Mouse (Mus musculus): Measurements from ENCODE around the gene Olfr1217. TPM values are rescaled to one million over a fixed set of nuclear protein-coding genes. Genes with fewer than 3 reads are reported as not detected.
"Not testable (repeated sequence)": the region's sequence is repeated elsewhere in the genome, so short reads cannot be mapped to it uniquely, and the experiment has no call there.

Gene Olfr1217
- polyA plus RNA-seq (2016; fragmentation: Nextera tagmentation; extraction: Ambion mirVana) = not detected in 2 replicates

DNA sequence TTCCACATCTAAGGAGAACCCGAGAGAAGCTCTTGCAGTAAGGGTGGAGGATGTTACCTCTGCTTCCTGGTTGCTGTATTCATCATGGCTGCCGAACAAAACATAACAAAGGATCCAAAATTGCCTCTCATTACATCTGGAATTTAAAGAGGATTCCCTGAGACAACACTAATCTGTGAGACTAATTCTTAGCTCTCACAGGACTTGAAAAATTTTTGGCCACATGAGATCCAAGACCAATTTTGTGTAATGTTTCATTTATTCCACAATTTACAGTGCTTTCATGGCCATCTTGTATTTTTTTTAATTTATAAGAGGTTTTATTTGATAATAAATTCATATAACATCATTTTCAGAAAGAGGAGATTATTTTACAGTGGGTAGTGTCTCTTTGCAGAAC, at the start of gene Olfr1217:
Gene Olfr1217 (minus strand): TSS at position 101 of the 400 bp plus-strand sequence.
- no peaks in the 10 kb centered on the region for H3K9me3 ChIP-seq
- H3K4me1 ChIP-seq (replicated peaks) = no peaks in the 10 kb centered on the region
- H3K27ac ChIP-seq = no peak within 1 kb of the TSS
- WGBS = 79% methylated on average over 2 of the region's 2 CpGs
- H3K9ac ChIP-seq (replicated peaks) = no peak within 1 kb of the TSS
- no peaks in the 10 kb centered on the region for H3K27me3 ChIP-seq
- H3K4me3 ChIP-seq (replicated peaks) = no peak within 1 kb of the TSS
- no peak for ATAC-seq (ENCODE audit: insufficient number of reproducible peaks, insufficient read depth, low FRiP score, low TSS enrichment, low read depth)
- H3K36me3 ChIP-seq = no peaks in the 10 kb centered on the region
- H3K4me2 ChIP-seq = no peak within 1 kb of the TSS

GRCm38 (mm10) chr2:89081487-89081886, 49.6 kb upstream of the Olfr1217 start:
- ATAC-seq (ENCODE audit: insufficient number of reproducible peaks, insufficient read depth, low FRiP score, low TSS enrichment, low read depth) = no peak
- no peak overlapping the region for H3K4me2 ChIP-seq
- H3K36me3 ChIP-seq = no peaks in the 10 kb centered on the region
- no peaks in the 10 kb centered on the region for H3K27me3 ChIP-seq
- H3K27ac ChIP-seq = no peak overlapping the region
- H3K4me3 ChIP-seq (replicated peaks) = no peak overlapping the region
- no peaks in the 10 kb centered on the region for H3K9me3 ChIP-seq
- no peaks in the 10 kb centered on the region for H3K4me1 ChIP-seq (replicated peaks)
- H3K9ac ChIP-seq (replicated peaks) = no peak overlapping the region

- no peak within 1 kb of the TSS for H3K27ac ChIP-seq
- no peak within 1 kb of the TSS for H3K4me2 ChIP-seq
- no peaks in the 10 kb centered on the region for H3K4me1 ChIP-seq (replicated peaks)
- no peaks in the 10 kb centered on the region for H3K27me3 ChIP-seq
- no peaks in the 10 kb centered on the region for H3K36me3 ChIP-seq
- ATAC-seq (ENCODE audit: insufficient number of reproducible peaks, insufficient read depth, low FRiP score, low TSS enrichment, low read depth) = no peak
- no peak within 1 kb of the TSS for H3K9ac ChIP-seq (replicated peaks)
- H3K4me3 ChIP-seq (replicated peaks) = no peak within 1 kb of the TSS
- H3K9me3 ChIP-seq = no peaks in the 10 kb centered on the region
Observed at GRCm38 (mm10) chr2:89061087-89061486, 29.2 kb upstream of the Olfr1217 start, which contains the start of gene Olfr1218. Gene Olfr1218, minus strand, starts transcription at chr2:89061187.

DNA sequence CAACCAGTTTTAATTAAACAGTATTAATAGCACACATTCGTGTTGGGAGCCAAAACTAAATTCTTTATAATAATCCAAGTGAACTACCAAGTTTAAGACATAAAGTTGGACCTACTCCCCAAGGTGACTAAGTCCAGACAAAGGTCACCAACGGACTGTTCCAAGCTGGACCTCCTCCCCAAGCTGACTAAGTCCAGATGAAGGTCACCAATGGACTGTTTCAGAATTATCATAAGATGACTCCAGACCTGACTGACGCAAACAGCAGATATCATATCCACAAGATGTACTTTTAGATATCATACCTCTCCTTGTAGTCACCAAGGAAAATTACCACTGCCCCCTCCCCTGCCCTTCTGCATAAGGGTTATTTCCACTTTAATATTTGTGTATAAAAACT, 10.4 kb downstream of the Olfr1217 start:
- not testable (repeated sequence) for H3K27me3 ChIP-seq; ATAC-seq (ENCODE audit: insufficient number of reproducible peaks, insufficient read depth, low FRiP score, low TSS enrichment, low read depth); H3K4me1 ChIP-seq (replicated peaks); H3K36me3 ChIP-seq; H3K9me3 ChIP-seq; H3K9ac ChIP-seq (replicated peaks); H3K4me2 ChIP-seq; H3K27ac ChIP-seq; H3K4me3 ChIP-seq (replicated peaks)
- WGBS = 75% methylated on average over 3 of the region's 3 CpGs

DNA sequence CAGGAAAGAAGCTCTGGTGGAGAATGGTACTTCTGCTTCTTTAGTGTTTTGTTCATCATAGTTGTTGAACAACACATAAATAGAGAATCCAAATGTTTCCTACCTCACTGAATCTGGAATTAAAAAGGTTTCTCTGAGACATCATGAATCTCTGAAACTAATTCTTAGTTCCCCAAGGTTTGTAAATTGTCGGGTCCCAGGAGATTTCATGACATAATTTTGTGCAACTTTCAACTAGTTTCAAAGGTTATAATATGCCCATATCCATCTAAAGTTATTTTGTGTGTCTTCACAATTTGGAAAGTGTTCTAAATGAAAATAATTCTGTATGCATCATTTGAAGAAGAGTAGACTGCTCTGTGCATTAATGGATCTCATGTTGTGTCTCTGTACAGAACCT, 13.6 kb downstream of the Olfr1217 start, which contains the start of gene Olfr1216:
Gene Olfr1216 (minus strand): TSS at position 101 of the 400 bp plus-strand sequence.
- no peaks in the 10 kb centered on the region for H3K4me1 ChIP-seq (replicated peaks)
- H3K36me3 ChIP-seq = no peaks in the 10 kb centered on the region
- no peaks in the 10 kb centered on the region for H3K9me3 ChIP-seq
- H3K4me2 ChIP-seq = no peak within 1 kb of the TSS
- 77% methylated on average over 1 of the region's 1 CpGs for WGBS
- H3K27me3 ChIP-seq = no peaks in the 10 kb centered on the region
- no peak within 1 kb of the TSS for H3K27ac ChIP-seq
- H3K4me3 ChIP-seq (replicated peaks) = no peak within 1 kb of the TSS
- no peak for ATAC-seq (ENCODE audit: insufficient number of reproducible peaks, insufficient read depth, low FRiP score, low TSS enrichment, low read depth)
- H3K9ac ChIP-seq (replicated peaks) = no peak within 1 kb of the TSS

DNA sequence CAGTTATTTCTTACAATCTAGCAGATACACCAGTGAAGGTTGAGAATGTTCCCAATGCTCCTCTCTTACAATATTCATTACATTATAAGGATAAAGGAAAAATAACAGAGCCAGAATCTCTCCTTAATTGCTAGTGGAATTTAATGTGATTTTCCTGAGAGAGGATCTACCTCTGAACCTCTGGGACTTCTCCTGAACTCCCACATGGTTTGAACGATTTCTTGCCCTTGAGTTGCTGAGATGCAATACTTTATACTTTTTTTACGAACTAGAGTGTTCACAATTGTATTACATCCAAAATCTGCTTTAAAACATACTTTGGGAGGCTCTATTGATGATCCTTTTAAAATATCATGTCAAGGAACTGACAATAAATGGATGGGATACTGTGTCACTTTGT, 25.0 kb downstream of the Olfr1217 start, which contains the start of gene Olfr1215:
Gene Olfr1215 (minus strand): TSS at position 101 of the 400 bp plus-strand sequence.
- no peak within 1 kb of the TSS for H3K4me3 ChIP-seq (replicated peaks)
- H3K27ac ChIP-seq = no peak within 1 kb of the TSS
- H3K27me3 ChIP-seq = no peaks in the 10 kb centered on the region
- H3K4me1 ChIP-seq (replicated peaks) = no peaks in the 10 kb centered on the region
- ATAC-seq (ENCODE audit: insufficient number of reproducible peaks, insufficient read depth, low FRiP score, low TSS enrichment, low read depth) = no peak
- no peak within 1 kb of the TSS for H3K9ac ChIP-seq (replicated peaks)
- 77% methylated on average over 2 of the region's 2 CpGs for WGBS
- no peak within 1 kb of the TSS for H3K4me2 ChIP-seq
- no peaks in the 10 kb centered on the region for H3K36me3 ChIP-seq
- no peaks in the 10 kb centered on the region for H3K9me3 ChIP-seq

DNA sequence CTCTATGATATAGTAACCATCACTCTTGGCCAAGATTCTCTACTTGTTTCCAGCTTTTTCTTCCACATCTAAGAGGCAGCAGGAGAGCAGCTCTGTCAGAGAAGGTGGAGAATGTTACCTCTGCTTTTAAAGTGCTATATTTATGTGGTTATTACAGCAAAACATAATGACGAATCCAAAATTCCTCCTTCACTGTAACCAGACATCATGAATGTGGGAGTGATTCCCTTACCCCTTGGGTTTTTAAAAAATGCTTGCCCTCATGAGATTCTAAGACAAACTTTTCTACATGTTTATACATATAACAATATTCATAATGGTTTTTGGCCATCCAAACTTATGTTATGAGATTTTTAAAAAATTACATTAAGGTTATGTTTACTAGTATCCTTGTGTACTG, 39.3 kb downstream of the Olfr1217 start, which contains the start of gene Olfr1214:
Gene Olfr1214 (minus strand): TSS at position 101 of the 400 bp plus-strand sequence.
- no peaks in the 10 kb centered on the region for H3K4me1 ChIP-seq (replicated peaks)
- no peaks in the 10 kb centered on the region for H3K36me3 ChIP-seq
- no peak within 1 kb of the TSS for H3K4me3 ChIP-seq (replicated peaks)
- H3K4me2 ChIP-seq = no peak within 1 kb of the TSS
- no peak within 1 kb of the TSS for H3K27ac ChIP-seq
- no peak within 1 kb of the TSS for H3K9ac ChIP-seq (replicated peaks)
- H3K27me3 ChIP-seq = no peaks in the 10 kb centered on the region
- WGBS = 82% methylated on average over 1 of the region's 1 CpGs
- no peak for ATAC-seq (ENCODE audit: insufficient number of reproducible peaks, insufficient read depth, low FRiP score, low TSS enrichment, low read depth)
- H3K9me3 ChIP-seq = no peaks in the 10 kb centered on the region

GRCm38 (mm10) chr2:88980181-88980580, 51.7 kb downstream of the Olfr1217 start, which contains the start of gene Gm13762:
Gene Gm13762, minus strand, starts transcription at chr2:88980281.
- Histone ChIP-seq H3K4me2 (no peak within 1 kb of the TSS), H3K4me1 (replicated peaks) (no peaks in the 10 kb centered on the region), H3K4me3 (replicated peaks) (no peak within 1 kb of the TSS), H3K36me3 (no peaks in the 10 kb centered on the region), H3K9me3 (no peaks in the 10 kb centered on the region), H3K27ac (no peak within 1 kb of the TSS), H3K9ac (replicated peaks) (no peak within 1 kb of the TSS), H3K27me3 (no peaks in the 10 kb centered on the region)
- 74% methylated on average over 1 of the region's 1 CpGs for WGBS
- no peak for ATAC-seq (ENCODE audit: insufficient number of reproducible peaks, insufficient read depth, low FRiP score, low TSS enrichment, low read depth)

Other genes with a start within 250 kb of the Olfr1217 start
- not detected in 2 replicates for gene Olfr1201, start 239.0 kb downstream of the Olfr1217 start, polyA plus RNA-seq (2016; fragmentation: Nextera tagmentation; extraction: Ambion mirVana)
- 0.05 TPM in 1 of 2 replicates, not detected in the other for gene Olfr1202, start 217.6 kb downstream of the Olfr1217 start, polyA plus RNA-seq (2016; fragmentation: Nextera tagmentation; extraction: Ambion mirVana)
- gene Olfr1205, start 202.3 kb downstream of the Olfr1217 start, polyA plus RNA-seq (2016; fragmentation: Nextera tagmentation; extraction: Ambion mirVana) = not detected in 2 replicates
- not detected in 2 replicates for gene Olfr1204, start 182.8 kb downstream of the Olfr1217 start, polyA plus RNA-seq (2016; fragmentation: Nextera tagmentation; extraction: Ambion mirVana)
- not detected in 2 replicates for gene Olfr1206, start 168.8 kb downstream of the Olfr1217 start, polyA plus RNA-seq (2016; fragmentation: Nextera tagmentation; extraction: Ambion mirVana)
- not detected in 2 replicates for gene Olfr1208, start 129.8 kb downstream of the Olfr1217 start, polyA plus RNA-seq (2016; fragmentation: Nextera tagmentation; extraction: Ambion mirVana)
- gene Olfr1209, start 116.9 kb downstream of the Olfr1217 start, polyA plus RNA-seq (2016; fragmentation: Nextera tagmentation; extraction: Ambion mirVana) = not detected in 2 replicates
- not detected in 2 replicates for gene Olfr1211, start 94.0 kb downstream of the Olfr1217 start, polyA plus RNA-seq (2016; fragmentation: Nextera tagmentation; extraction: Ambion mirVana)
- gene Olfr1212, start 78.1 kb downstream of the Olfr1217 start, polyA plus RNA-seq (2016; fragmentation: Nextera tagmentation; extraction: Ambion mirVana) = not detected in 2 replicates
- gene Gm13762, start 51.8 kb downstream of the Olfr1217 start, polyA plus RNA-seq (2016; fragmentation: Nextera tagmentation; extraction: Ambion mirVana) = not detected in 2 replicates
- gene Olfr1214, start 39.4 kb downstream of the Olfr1217 start, polyA plus RNA-seq (2016; fragmentation: Nextera tagmentation; extraction: Ambion mirVana) = not detected in 2 replicates
- not detected in 2 replicates for gene Olfr1215, start 25.1 kb downstream of the Olfr1217 start, polyA plus RNA-seq (2016; fragmentation: Nextera tagmentation; extraction: Ambion mirVana)
- gene Olfr1216, start 13.7 kb downstream of the Olfr1217 start, polyA plus RNA-seq (2016; fragmentation: Nextera tagmentation; extraction: Ambion mirVana) = not detected in 2 replicates
- not detected in 2 replicates for gene Olfr1218, start 29.1 kb upstream of the Olfr1217 start, polyA plus RNA-seq (2016; fragmentation: Nextera tagmentation; extraction: Ambion mirVana)
- gene Olfr1219, start 51.4 kb upstream of the Olfr1217 start, polyA plus RNA-seq (2016; fragmentation: Nextera tagmentation; extraction: Ambion mirVana) = not detected in 2 replicates
- not detected in 2 replicates for gene Olfr1220, start 74.8 kb upstream of the Olfr1217 start, polyA plus RNA-seq (2016; fragmentation: Nextera tagmentation; extraction: Ambion mirVana)
- not detected in 2 replicates for gene Olfr1221, start 85.2 kb upstream of the Olfr1217 start, polyA plus RNA-seq (2016; fragmentation: Nextera tagmentation; extraction: Ambion mirVana)
- not detected in 2 replicates for gene Olfr1222, start 101.0 kb upstream of the Olfr1217 start, polyA plus RNA-seq (2016; fragmentation: Nextera tagmentation; extraction: Ambion mirVana)
- not detected in 2 replicates for gene Olfr1223, start 119.5 kb upstream of the Olfr1217 start, polyA plus RNA-seq (2016; fragmentation: Nextera tagmentation; extraction: Ambion mirVana)
- not detected in 2 replicates for gene Olfr1224-ps1, start 132.0 kb upstream of the Olfr1217 start, polyA plus RNA-seq (2016; fragmentation: Nextera tagmentation; extraction: Ambion mirVana)
- gene Olfr1225, start 142.6 kb upstream of the Olfr1217 start, polyA plus RNA-seq (2016; fragmentation: Nextera tagmentation; extraction: Ambion mirVana) = not detected in 2 replicates
- not detected in 2 replicates for gene Olfr1226, start 168.0 kb upstream of the Olfr1217 start, polyA plus RNA-seq (2016; fragmentation: Nextera tagmentation; extraction: Ambion mirVana)
- gene Olfr1228, start 222.0 kb upstream of the Olfr1217 start, polyA plus RNA-seq (2016; fragmentation: Nextera tagmentation; extraction: Ambion mirVana) = not detected in 2 replicates